Mouse (Mus musculus) E14TG2a.4 (cell line): ENCODE results near the gene Osbpl10.

Experiments used
- CTCF ChIP-seq: conservative IDR thresholded peaks from 2 replicates; pipeline ENCODE4 v1.5.1; 2014; ENCODE audit warnings: low read length
- NANOG ChIP-seq: IDR thresholded peaks from 2 replicates; pipeline ENCODE4 v1.6.1; 2014; ENCODE audit warnings: borderline replicate concordance, low read length, mixed read lengths
- POU5F1 ChIP-seq: IDR thresholded peaks from 2 replicates; pipeline ENCODE4 v1.6.1; 2014; ENCODE audit warnings: low read length, borderline replicate concordance

GRCm38 (mm10) chr9:114999010-114999770 is 20.8 kb downstream of the Osbpl10 start:
- TF ChIP-seq CTCF: no peak
- no peak for TF ChIP-seq POU5F1
- no peak for TF ChIP-seq NANOG
